Comparison of ENCODE assay signal across 15 mouse cellular contexts in genomic region chr16:66004689-66005088, GRCm38 (mm10).
DNase-seq lines count a peak whose midpoint lies in the region; ATAC-seq and TF ChIP-seq lines count a peak whose summit lies in the region.
"Had no signal": no experiment of that assay in that cellular context is flagged by ENCODE, and none has a peak within 500 bp of the region (broad histone marks: within the 10 kb centered on the region; RNA-seq: fewer than 3 reads in every experiment).

No protein-coding gene starts in this region.

- no peak overlapping the region for H3K9ac ChIP-seq in heart, embryonic 16.5 days (ENCODE audit: low read length)
- no peak overlapping the region for H3K9ac ChIP-seq in lung, embryonic 14.5 days
- no peak overlapping the region for H3K9ac ChIP-seq in limb, embryonic 14.5 days (ENCODE audit: low read depth, low read length, severe bottlenecking)
- no peak overlapping the region for H3K9ac ChIP-seq in midbrain, postnatal 0 days (replicated peaks; ENCODE audit: low read length, poor library complexity, severe bottlenecking)
- H3K9ac ChIP-seq: hindbrain, embryonic 15.5 days; liver, embryonic 12.5 days; midbrain, embryonic 15.5 days had no signal

- H3K9me3 ChIP-seq in heart, embryonic 16.5 days (replicated peaks; ENCODE audit: control insufficient read depth, low read length) = no peaks in the 10 kb centered on the region
- no peaks in the 10 kb centered on the region for H3K9me3 ChIP-seq in lung, embryonic 14.5 days (ENCODE audit: low read depth, low read length)
- no peaks in the 10 kb centered on the region for H3K9me3 ChIP-seq in limb, embryonic 14.5 days (ENCODE audit: control insufficient read depth, low read length)
- H3K9me3 ChIP-seq in midbrain, postnatal 0 days (ENCODE audit: low read length) = no peaks in the 10 kb centered on the region
- H3K9me3 ChIP-seq: hindbrain, embryonic 15.5 days; liver, embryonic 12.5 days; midbrain, embryonic 15.5 days had no signal

- H3K4me2 ChIP-seq in heart, embryonic 16.5 days (ENCODE audit: low read depth, low read length) = peak overlapping the region; percentile 29; the same call in 1 of the 2 replicates
- no peak overlapping the region for H3K4me2 ChIP-seq in lung, embryonic 14.5 days
- no peak overlapping the region for H3K4me2 ChIP-seq in limb, embryonic 14.5 days (replicated peaks; ENCODE audit: low read depth, low read length, severe bottlenecking)
- no peak overlapping the region for H3K4me2 ChIP-seq in midbrain, postnatal 0 days (ENCODE audit: low read depth, low read length, poor library complexity, severe bottlenecking)
- H3K4me2 ChIP-seq: hindbrain, embryonic 15.5 days; liver, embryonic 12.5 days; midbrain, embryonic 15.5 days had no signal

- no peaks in the 10 kb centered on the region for H3K27me3 ChIP-seq in heart, embryonic 16.5 days (ENCODE audit: control insufficient read depth, insufficient read depth, low read length)
- H3K27me3 ChIP-seq in lung, embryonic 14.5 days (ENCODE audit: insufficient read depth, low read length) = no peaks in the 10 kb centered on the region
- H3K27me3 ChIP-seq in limb, embryonic 14.5 days (ENCODE audit: control insufficient read depth, insufficient read depth, low read length) = no peaks in the 10 kb centered on the region
- H3K27me3 ChIP-seq in midbrain, postnatal 0 days (ENCODE audit: insufficient read depth, low read length) = no peaks in the 10 kb centered on the region
- H3K27me3 ChIP-seq: hindbrain, embryonic 15.5 days; liver, embryonic 12.5 days; midbrain, embryonic 15.5 days; Patski had no signal

- H3K36me3 ChIP-seq in heart, embryonic 16.5 days (ENCODE audit: control insufficient read depth, insufficient read depth) = no peaks in the 10 kb centered on the region
- H3K36me3 ChIP-seq in lung, embryonic 14.5 days (ENCODE audit: insufficient read depth) = no peaks in the 10 kb centered on the region
- H3K36me3 ChIP-seq in limb, embryonic 14.5 days (ENCODE audit: control insufficient read depth, insufficient read depth, low read length) = no peaks in the 10 kb centered on the region
- H3K36me3 ChIP-seq in midbrain, postnatal 0 days (ENCODE audit: insufficient read depth, low read length) = no peaks in the 10 kb centered on the region
- H3K36me3 ChIP-seq: hindbrain, embryonic 15.5 days; liver, embryonic 12.5 days; midbrain, embryonic 15.5 days had no signal

- H3K4me3 ChIP-seq in gastrocnemius, adult 2 months = peak overlapping the region; percentile 34
- H3K4me3 ChIP-seq in heart, embryonic 16.5 days (ENCODE audit: low read length) = no peak overlapping the region
- no peak overlapping the region for H3K4me3 ChIP-seq in lung, embryonic 14.5 days (ENCODE audit: low read depth, low read length)
- H3K4me3 ChIP-seq in limb, embryonic 14.5 days (replicated peaks; ENCODE audit: low read length) = no peak overlapping the region
- no peak overlapping the region for H3K4me3 ChIP-seq in midbrain, postnatal 0 days (ENCODE audit: low read depth, low read length)
- H3K4me3 ChIP-seq: heart, adult 2 months; hindbrain, embryonic 15.5 days; liver, embryonic 12.5 days; midbrain, embryonic 15.5 days had no signal

- H3K4me1 ChIP-seq in heart, embryonic 16.5 days (ENCODE audit: control insufficient read depth, insufficient read depth, low read length) = 0 out of 2 replicates have a peak, but pooled peaks cover 4% of the 10 kb centered on the region
- H3K4me1 ChIP-seq in lung, embryonic 14.5 days (ENCODE audit: insufficient read depth) = no peaks in the 10 kb centered on the region
- 0 out of 2 replicates have a peak, but pooled peaks cover 3% of the 10 kb centered on the region for H3K4me1 ChIP-seq in limb, embryonic 14.5 days (ENCODE audit: control insufficient read depth, insufficient read depth, low read length)
- H3K4me1 ChIP-seq in midbrain, postnatal 0 days (ENCODE audit: insufficient read depth, low read length) = no peaks in the 10 kb centered on the region
- H3K4me1 ChIP-seq: hindbrain, embryonic 15.5 days; liver, embryonic 12.5 days; midbrain, embryonic 15.5 days had no signal

- ATAC-seq in heart, embryonic 16.5 days (replicated peaks; ENCODE audit: extremely low read depth, insufficient read depth, low FRiP score) = no peak
- ATAC-seq in lung, embryonic 14.5 days (ENCODE audit: insufficient read depth) = no peak
- ATAC-seq in limb, embryonic 14.5 days (ENCODE audit: low FRiP score, low read depth) = peak; percentile 78
- no peak for ATAC-seq in midbrain, postnatal 0 days (ENCODE audit: low FRiP score)
- ATAC-seq: liver, embryonic 12.5 days; midbrain, embryonic 15.5 days; Patski had no signal

- no peak for TF ChIP-seq POLR2A in limb, embryonic 14.5 days (IDR thresholded peaks at IDR 0.05; ENCODE audit: borderline replicate concordance, extremely low read depth, insufficient read depth, insufficient read length)

- TF ChIP-seq CTCF in gastrocnemius, adult 2 months (IDR thresholded peaks at IDR 0.05) = no peak
- no peak for TF ChIP-seq CTCF in lung, embryonic 14.5 days (IDR thresholded peaks at IDR 0.05; ENCODE audit: low read depth)
- no peak for TF ChIP-seq CTCF in midbrain, postnatal 0 days (IDR thresholded peaks at IDR 0.05)

- no peak for DNase-seq in gastrocnemius, adult 2 months
- DNase-seq in gastrocnemius, postnatal 25 days = no peak
- no peak for DNase-seq in heart, postnatal 25 days (ENCODE audit: low spot score)
- DNase-seq in lung, embryonic 14.5 days = peak; percentile 23
- no peak for DNase-seq in lung, postnatal 25 days (ENCODE audit: low spot score)
- peak; percentile 62 for DNase-seq in limb, embryonic 14.5 days (ENCODE audit: low spot score)
- no peak for DNase-seq in midbrain, postnatal 0 days (ENCODE audit: low spot score)
- DNase-seq: cerebellum, adult 9-11 months; heart, adult 2 months; thymus, postnatal 25 days had no signal

- intact Hi-C loops in gastrocnemius, adult 2 months (cut with DNase I) = loop anchor here (5.0 to 10.0 kb wide), 2 partner anchors 217 to 290 kb away; no protein-coding TSS in a partner anchor
- intact Hi-C loops in heart, postnatal 25 days (cut with DNase I) = loop anchor here (5.0 to 10.0 kb wide), 2 partner anchors 217 to 290 kb away; no protein-coding TSS in a partner anchor

- WGBS in heart, embryonic 16.5 days = 43% methylated on average over 9 of the region's 9 CpGs
- 44% methylated on average over 9 of the region's 9 CpGs for WGBS in lung, embryonic 14.5 days
- 56% methylated on average over 9 of the region's 9 CpGs for WGBS in limb, embryonic 14.5 days
- WGBS in midbrain, postnatal 0 days = 74% methylated on average over 9 of the region's 9 CpGs

- H3K27ac ChIP-seq in gastrocnemius, adult 2 months = no peak overlapping the region
- H3K27ac ChIP-seq in heart, embryonic 16.5 days (ENCODE audit: low read length) = no peak overlapping the region
- no peak overlapping the region for H3K27ac ChIP-seq in lung, embryonic 14.5 days (ENCODE audit: low read depth)
- H3K27ac ChIP-seq in limb, embryonic 14.5 days (replicated peaks; ENCODE audit: low read depth, low read length) = no peak overlapping the region
- H3K27ac ChIP-seq in midbrain, postnatal 0 days (ENCODE audit: low read depth, low read length) = no peak overlapping the region
- H3K27ac ChIP-seq: heart, adult 2 months; hindbrain, embryonic 15.5 days; liver, embryonic 12.5 days; midbrain, embryonic 15.5 days had no signal

Comparison
In these comparisons a context has a peak if more than half of its experiments do, and no peak if none do; other contexts are left out.
1. DNase-seq: peak in lung, embryonic 14.5 days (single experiment) and limb, embryonic 14.5 days (single experiment); none in gastrocnemius, adult 2 months (single experiment), gastrocnemius, postnatal 25 days (single experiment), heart, postnatal 25 days (single experiment), lung, postnatal 25 days (single experiment) and midbrain, postnatal 0 days (single experiment).